Mouse (Mus musculus): ENCODE results near the gene Mta1. TPM values are rescaled to one million over a fixed set of nuclear protein-coding genes. Genes with fewer than 3 reads are reported as not detected.

Gene Mta1
- polyA plus RNA-seq, 1 experiment, result 66.4 TPM

DNA sequence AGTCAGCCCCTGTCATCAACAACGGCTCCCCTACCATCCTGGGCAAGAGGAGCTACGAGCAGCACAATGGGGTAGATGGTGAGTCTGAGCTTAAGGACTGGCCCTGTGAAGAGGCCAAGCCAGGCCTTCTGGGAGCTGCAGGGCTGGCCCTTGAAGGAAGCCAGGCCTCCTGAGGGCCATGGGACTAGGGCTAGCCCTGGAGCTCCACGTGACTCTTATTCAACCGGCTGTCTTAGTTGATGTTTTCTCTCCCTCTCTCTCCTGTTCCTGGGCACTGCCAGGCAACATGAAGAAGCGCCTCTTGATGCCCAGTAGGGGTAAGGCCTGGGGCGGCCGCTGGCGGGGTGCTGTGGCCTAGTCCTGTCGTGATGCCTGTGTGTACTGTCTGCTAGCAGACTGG lies 35.2 kb downstream of the Mta1 start:
- no peak for DNase-seq (ENCODE audit: extremely low spot score in 1 of 2, low spot score in 1 of 2)

DNA sequence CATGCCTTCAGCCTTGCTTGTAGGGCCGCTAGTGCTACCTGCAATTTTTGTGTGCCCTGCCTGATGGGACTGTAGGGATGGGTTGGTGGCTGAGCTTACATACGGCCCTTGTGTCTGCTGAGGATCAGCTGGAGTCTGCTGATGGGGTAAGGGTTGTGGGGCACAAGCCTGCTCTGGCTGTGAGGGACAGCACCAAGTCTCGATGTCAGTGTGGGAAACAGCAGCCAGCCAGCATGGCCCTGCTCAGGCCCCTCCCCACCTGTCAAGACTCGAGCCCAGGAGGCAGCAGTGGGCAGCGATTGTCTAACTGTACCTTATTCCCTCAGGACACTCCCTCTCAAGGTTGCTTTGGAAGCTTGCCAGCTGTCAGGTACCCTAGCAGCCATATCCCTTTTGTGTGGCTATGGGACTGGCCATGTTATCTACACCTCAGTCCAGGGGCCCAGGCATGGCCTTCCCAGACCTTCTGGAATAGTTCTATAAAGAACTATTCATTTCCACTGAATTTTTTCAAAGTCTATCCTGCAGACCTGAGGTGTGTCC lies 35.9 kb downstream of the Mta1 start:
- DNase-seq (ENCODE audit: extremely low spot score in 1 of 2, low spot score in 1 of 2), result no peak

DNA sequence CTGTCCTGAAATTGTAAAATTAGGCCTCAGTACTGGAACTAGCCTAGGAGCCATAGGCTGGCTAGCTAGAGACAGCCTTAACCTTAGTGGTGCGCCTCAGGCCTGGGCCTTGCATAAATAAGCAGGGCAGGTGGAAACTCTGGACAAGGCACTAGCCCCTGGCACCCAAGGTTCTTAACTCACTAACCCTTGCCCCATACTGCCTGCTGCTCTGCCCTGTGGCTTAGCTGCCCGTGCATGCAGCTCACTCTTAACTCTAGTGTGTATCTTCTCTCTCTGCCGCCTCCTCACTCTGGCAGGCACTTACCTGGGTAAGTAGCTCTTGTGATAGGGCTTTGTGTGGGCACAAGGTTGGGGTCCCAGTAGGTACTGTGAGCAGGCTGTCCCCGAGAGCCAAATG lies 36.4 kb downstream of the Mta1 start:
- no peak for DNase-seq (ENCODE audit: extremely low spot score in 1 of 2, low spot score in 1 of 2)

GRCm38 (mm10) chr12:113135401-113135800 lies 37.3 kb downstream of the Mta1 start:
- DNase-seq (ENCODE audit: extremely low spot score in 1 of 2, low spot score in 1 of 2), result no peak

- DNase-seq (ENCODE audit: extremely low spot score in 1 of 2, low spot score in 1 of 2), result no peak
These were observed 38.5 kb downstream of the Mta1 start for GRCm38 (mm10) chr12:113136492-113137020.

GRCm38 (mm10) chr12:113137260-113138213 lies 39.5 kb downstream of the Mta1 start:
- no peak for DNase-seq (ENCODE audit: extremely low spot score in 1 of 2, low spot score in 1 of 2)

- DNase-seq (ENCODE audit: extremely low spot score in 1 of 2, low spot score in 1 of 2), result no peak
These were observed 40.2 kb downstream of the Mta1 start for GRCm38 (mm10) chr12:113138291-113138690.

DNA sequence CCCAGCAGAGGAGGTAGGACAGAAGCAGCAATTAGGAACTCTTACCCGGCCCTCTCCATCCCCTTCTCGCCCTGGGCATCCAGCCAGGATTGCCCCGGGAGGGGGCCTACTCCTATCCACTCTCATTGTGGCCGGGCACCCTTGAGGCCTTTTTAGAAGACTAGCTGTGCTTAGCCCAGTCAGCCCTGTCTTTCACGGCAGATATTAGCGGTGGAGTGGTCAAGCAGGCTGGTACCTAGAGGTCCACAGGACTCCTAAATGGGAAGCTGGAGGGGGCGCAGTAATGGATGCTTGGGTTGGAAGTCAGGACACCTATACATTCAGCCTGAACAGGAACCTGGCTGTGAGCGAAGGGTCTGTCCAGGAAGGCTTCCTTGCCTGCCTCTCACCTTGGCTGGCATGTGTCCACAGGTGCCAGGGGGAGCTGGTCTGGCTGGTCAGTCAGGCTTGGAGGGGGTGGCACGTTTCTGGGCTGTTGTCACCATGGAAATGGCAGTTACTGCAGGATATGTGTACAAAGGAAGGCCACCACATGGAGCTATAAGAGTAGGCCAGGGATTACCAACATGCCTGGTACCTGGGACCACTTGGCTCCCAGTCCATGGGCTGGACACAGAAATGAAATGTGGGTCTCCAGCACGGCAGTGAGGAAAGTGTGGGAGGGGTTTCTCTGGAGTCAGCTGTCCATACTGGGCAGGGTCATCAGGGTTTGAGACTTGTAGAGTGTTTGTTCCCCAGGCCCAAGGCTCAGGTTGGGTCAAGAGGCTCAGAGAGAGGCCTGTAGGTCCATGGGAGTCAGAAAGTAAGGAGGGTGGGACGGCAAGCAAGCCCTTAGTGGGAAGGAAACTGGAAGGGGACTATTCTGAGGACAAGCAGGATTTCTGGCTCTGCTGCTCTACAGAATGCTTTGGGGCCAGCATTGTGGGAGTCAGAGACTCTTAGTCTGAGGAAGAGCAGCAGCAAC lies 41.1 kb downstream of the Mta1 start:
- no peak for DNase-seq (ENCODE audit: extremely low spot score in 1 of 2, low spot score in 1 of 2)

DNA sequence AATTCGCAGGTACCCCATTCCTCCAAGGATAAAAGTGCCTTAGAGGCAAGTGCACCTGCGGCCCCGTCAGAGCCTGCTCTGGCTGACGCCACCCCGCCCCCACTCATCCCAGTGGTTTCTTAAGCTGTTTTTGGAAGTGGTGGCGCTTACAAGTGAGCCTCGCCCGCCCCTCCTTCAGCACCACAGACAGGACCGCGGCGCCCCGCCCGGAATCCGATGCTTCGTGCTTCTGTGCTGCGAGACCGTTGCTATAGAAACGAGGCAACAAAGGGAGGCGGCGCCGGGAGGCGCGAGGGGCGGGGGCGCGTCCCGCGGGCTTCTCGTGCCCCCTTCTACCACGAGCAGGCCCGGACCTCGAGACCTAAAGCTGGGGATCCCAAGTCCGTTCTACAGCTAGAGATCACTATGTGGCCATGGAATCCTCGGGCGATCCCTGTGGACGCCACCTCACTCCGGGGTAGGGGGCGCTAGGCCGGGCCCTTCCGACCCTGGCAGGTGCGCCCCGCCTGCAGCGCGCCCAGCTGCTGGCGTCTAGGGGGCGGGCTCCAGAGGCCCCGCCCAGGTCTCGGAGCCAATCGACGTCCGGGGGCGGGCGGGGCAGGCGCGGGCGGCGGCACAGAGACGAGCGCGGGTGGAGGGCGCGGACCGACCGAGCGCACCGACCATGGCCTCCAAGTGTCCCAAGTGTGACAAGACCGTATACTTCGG lies 42.0 kb downstream of the Mta1 start, which contains the start of gene Crip2:
Crip2 (plus strand) TSS at position 329 of the 708 bp plus-strand sequence.
- DNase-seq (ENCODE audit: extremely low spot score in 1 of 2, low spot score in 1 of 2), result peak; percentile 95

- DNase-seq (ENCODE audit: extremely low spot score in 1 of 2, low spot score in 1 of 2), result no peak
These were observed 42.7 kb downstream of the Mta1 start for GRCm38 (mm10) chr12:113140616-113141411.

DNA sequence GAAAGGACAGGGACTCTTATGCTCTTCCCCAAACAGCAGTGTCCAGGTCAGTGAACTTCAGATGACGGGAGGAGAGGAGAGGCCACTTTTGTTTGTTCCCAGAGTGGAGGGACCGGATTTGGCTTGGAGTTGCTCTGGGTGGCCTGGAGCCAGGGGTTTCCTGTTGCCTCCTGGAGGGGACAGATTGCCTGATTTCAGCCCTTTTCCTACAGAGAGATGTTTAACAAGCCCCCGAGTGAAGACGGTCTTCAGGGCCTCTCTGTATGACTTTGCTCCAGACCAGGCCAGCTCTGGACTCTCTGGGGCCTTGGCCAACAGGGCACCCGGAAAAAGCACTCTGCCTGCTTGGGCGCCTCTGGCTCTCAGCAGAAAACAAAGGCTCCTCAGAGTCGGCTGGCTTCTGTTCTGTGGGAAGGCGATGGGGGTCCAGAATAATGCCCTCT lies 43.5 kb downstream of the Mta1 start:
- DNase-seq (ENCODE audit: extremely low spot score in 1 of 2, low spot score in 1 of 2), result no peak

DNA sequence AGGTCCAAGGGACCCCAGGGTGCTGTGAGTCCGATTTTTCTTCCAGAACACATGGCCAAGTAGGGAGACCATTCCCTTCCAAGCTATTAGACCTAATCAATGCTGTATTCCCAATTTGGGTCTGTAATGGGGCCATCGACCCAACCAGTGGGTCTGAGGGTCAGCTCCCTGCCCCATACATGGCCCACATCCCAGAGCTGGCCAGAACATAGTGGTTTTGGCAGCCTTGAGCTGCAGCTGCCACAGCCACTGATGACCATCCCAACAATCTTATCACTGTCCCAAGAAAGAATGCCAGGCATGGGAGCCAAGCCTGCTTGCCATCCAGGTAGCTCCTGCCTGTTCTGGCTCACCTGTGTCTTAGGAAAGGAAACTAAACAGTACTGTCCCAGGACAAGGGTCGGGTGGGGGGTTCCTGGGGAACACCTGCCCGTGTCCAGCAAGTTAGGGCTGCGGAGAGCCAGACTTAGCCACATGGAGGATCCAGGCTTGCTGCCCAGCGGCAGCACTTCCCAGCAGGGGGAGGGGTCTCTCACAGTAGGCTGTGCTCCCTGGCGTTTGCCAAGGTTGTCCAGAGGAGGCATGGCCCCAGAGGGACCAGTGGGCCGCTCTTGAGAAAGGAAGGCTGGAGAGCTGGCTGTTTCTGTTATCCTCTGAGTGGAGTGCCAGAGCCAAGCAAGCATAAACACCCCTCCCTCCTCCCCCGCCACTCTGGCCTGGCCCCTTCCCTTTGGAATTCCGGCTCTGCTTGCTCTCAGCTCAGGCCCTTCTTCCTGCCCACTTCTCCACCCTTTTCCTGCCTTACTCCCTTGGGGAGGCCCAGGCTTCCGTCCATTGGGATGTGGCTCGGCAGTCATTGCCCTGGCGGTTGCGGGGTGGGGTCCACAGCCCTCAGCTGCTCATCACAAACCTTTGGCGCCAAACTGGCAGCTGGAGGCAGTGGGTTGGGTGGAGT lies 44.2 kb downstream of the Mta1 start:
- DNase-seq (ENCODE audit: extremely low spot score in 1 of 2, low spot score in 1 of 2), result no peak

- no peak for DNase-seq (ENCODE audit: extremely low spot score in 1 of 2, low spot score in 1 of 2)
These were observed 45.1 kb downstream of the Mta1 start for GRCm38 (mm10) chr12:113143164-113143563.

- no peak for DNase-seq (ENCODE audit: extremely low spot score in 1 of 2, low spot score in 1 of 2)
These were observed 46.1 kb downstream of the Mta1 start for GRCm38 (mm10) chr12:113144001-113144756.

DNA sequence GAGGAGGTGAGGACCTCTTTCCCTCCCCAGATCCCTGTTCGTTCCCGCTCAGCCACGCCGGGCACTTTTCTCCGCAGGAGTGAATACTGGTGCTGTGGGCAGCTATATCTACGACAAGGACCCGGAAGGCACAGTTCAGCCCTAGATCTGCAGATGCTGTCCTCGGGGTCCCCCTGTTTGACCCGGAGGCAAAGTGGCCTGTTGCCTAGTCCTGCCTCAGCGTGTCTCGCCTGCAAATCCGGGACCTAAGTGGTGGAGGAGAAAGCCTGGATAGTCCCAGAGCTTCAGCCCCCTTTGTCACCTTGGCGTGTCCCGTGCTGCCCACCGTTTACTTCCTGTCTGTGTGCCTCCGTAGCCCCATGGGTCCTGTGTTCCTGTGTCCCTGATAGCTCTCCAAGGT lies 46.8 kb downstream of the Mta1 start:
- no peak for DNase-seq (ENCODE audit: extremely low spot score in 1 of 2, low spot score in 1 of 2)

- no peak for DNase-seq (ENCODE audit: extremely low spot score in 1 of 2, low spot score in 1 of 2)
These were observed 47.5 kb downstream of the Mta1 start for GRCm38 (mm10) chr12:113145591-113145990.
